Mouse (Mus musculus) lung, embryonic 16.5 days (tissue): ENCODE results near the gene Zranb3. TPM values are rescaled to one million over a fixed set of nuclear protein-coding genes. Genes with fewer than 3 reads are reported as not detected.
A peak's percentile ranks its signal among the peaks of the same experiment; 100 is the strongest.

Experiments used
- ATAC-seq: fragments of 200-750 bp; cut with Nextera tagmentation; 2 replicates; pipeline ENCODE4 v1.8.0; 2017; ENCODE audit warnings: low read depth, mild to moderate bottlenecking, moderate library complexity
- H3K27ac ChIP-seq: fragments of 300-500 bp; sonication (generic); 2 replicates; pipeline ENCODE4 v1.5.1; 2014; ENCODE audit warnings: mild to moderate bottlenecking, control low read depth, low read length
- H3K27me3 ChIP-seq: fragments of 300-500 bp; sonication (generic); 2 replicates; pipeline ENCODE4 v1.6.1; 2014; ENCODE audit warnings: low read depth, low read length, mixed read lengths; ENCODE audit not compliant: control insufficient read depth, insufficient read depth
- H3K36me3 ChIP-seq: fragments of 300-500 bp; sonication (generic); 2 replicates; pipeline ENCODE4 v1.6.1; 2014; ENCODE audit warnings: low read length; ENCODE audit not compliant: control insufficient read depth, insufficient read depth
- H3K4me1 ChIP-seq: fragments of 300-500 bp; sonication (generic); replicated peaks from 2 replicates; pipeline ENCODE4 v1.6.1; 2014; ENCODE audit warnings: low read length, mixed read lengths; ENCODE audit not compliant: control insufficient read depth, insufficient read depth
- H3K4me2 ChIP-seq: fragments of 300-500 bp; sonication (generic); 2 replicates; pipeline ENCODE4 v1.6.1; 2014; ENCODE audit warnings: low read depth, low read length, control low read depth
- H3K4me3 ChIP-seq: fragments of 300-500 bp; sonication (generic); 2 replicates; pipeline ENCODE4 v1.5.1; 2014; ENCODE audit warnings: mild to moderate bottlenecking, low read length, control low read depth
- H3K9ac ChIP-seq: fragments of 300-500 bp; sonication (generic); 2 replicates; pipeline ENCODE4 v1.6.1; 2014; ENCODE audit warnings: low read length, control low read depth
- H3K9me3 ChIP-seq: fragments of 300-500 bp; sonication (generic); 2 replicates; pipeline ENCODE4 v1.6.1; 2016; ENCODE audit warnings: low read length; ENCODE audit not compliant: control insufficient read depth
- WGBS: fragments of 180-500 bp; shearing (Covaris S2); extraction: QIAGEN DNeasy Blood & Tissue Kit; methylation state at CpG from one replicate; pipeline ENCODE4 v1.1.7; 2014; 5-methylcytosine and 5-hydroxymethylcytosine counted together
- polyA plus RNA-seq: library from polyadenylated mRNA; unstranded; fragments of >200 nt; fragmentation: Nextera tagmentation; extraction: Ambion mirVana; gene quantifications from 2 replicates; pipeline ENCODE4 v1.2.1, GENCODE M21; 2015

Gene Zranb3
- polyA plus RNA-seq, 1 experiment from 2014 or later: 12.1 TPM

GRCm38 (mm10) chr1:128082800-128083199, 20.0 kb downstream of the Zranb3 start:
- no peak for ATAC-seq
- WGBS: 73% methylated on average over 7 of the region's 7 CpGs

GRCm38 (mm10) chr1:128081873-128082272, 21.0 kb downstream of the Zranb3 start:
- Histone ChIP-seq H3K4me3 (no peak overlapping the region), H3K27ac (no peak overlapping the region), H3K9me3 (no peaks in the 10 kb centered on the region), H3K4me1 (no peaks in the 10 kb centered on the region), H3K9ac (no peak overlapping the region), H3K4me2 (no peak overlapping the region), H3K36me3 (no peaks in the 10 kb centered on the region), H3K27me3 (no peaks in the 10 kb centered on the region)
- WGBS: 77% methylated on average over 7 of the region's 7 CpGs
- no peak for ATAC-seq

More at GRCm38 (mm10) chr1:128082800-128083199, 20.0 kb downstream of the Zranb3 start:
- Histone ChIP-seq H3K27me3 (no peaks in the 10 kb centered on the region), H3K4me2 (no peak overlapping the region), H3K36me3 (no peaks in the 10 kb centered on the region), H3K9me3 (no peaks in the 10 kb centered on the region), H3K27ac (no peak overlapping the region), H3K9ac (no peak overlapping the region), H3K4me1 (no peaks in the 10 kb centered on the region), H3K4me3 (no peak overlapping the region)

- no peak for ATAC-seq
- 72% methylated on average over 5 of the region's 5 CpGs for WGBS
- H3K4me2 ChIP-seq: no peak overlapping the region
- no peaks in the 10 kb centered on the region for H3K36me3 ChIP-seq
- H3K27me3 ChIP-seq: no peaks in the 10 kb centered on the region
- no peak overlapping the region for H3K27ac ChIP-seq
- no peaks in the 10 kb centered on the region for H3K9me3 ChIP-seq
- H3K4me1 ChIP-seq: no peaks in the 10 kb centered on the region
- H3K9ac ChIP-seq: no peak overlapping the region
- H3K4me3 ChIP-seq: no peak overlapping the region
These were observed 21.7 kb downstream of the Zranb3 start for GRCm38 (mm10) chr1:128080936-128081696.

GRCm38 (mm10) chr1:128078646-128079045, 24.2 kb downstream of the Zranb3 start:
- H3K36me3 ChIP-seq: no peaks in the 10 kb centered on the region
- H3K9ac ChIP-seq: no peak overlapping the region
- no peak overlapping the region for H3K27ac ChIP-seq
- no peaks in the 10 kb centered on the region for H3K9me3 ChIP-seq
- no peaks in the 10 kb centered on the region for H3K27me3 ChIP-seq
- no peaks in the 10 kb centered on the region for H3K4me1 ChIP-seq
- no peak overlapping the region for H3K4me3 ChIP-seq
- no peak for ATAC-seq
- WGBS: 92% methylated on average over 1 of the region's 1 CpGs
- H3K4me2 ChIP-seq: no peak overlapping the region

GRCm38 (mm10) chr1:128077788-128078187, 25.1 kb downstream of the Zranb3 start:
- H3K9me3 ChIP-seq: no peaks in the 10 kb centered on the region
- H3K4me1 ChIP-seq: no peaks in the 10 kb centered on the region
- H3K4me2 ChIP-seq: no peak overlapping the region
- no peak overlapping the region for H3K27ac ChIP-seq
- H3K36me3 ChIP-seq: no peaks in the 10 kb centered on the region
- no peak for ATAC-seq
- H3K27me3 ChIP-seq: no peaks in the 10 kb centered on the region
- 85% methylated on average over 2 of the region's 2 CpGs for WGBS
- no peak overlapping the region for H3K9ac ChIP-seq
- no peak overlapping the region for H3K4me3 ChIP-seq

GRCm38 (mm10) chr1:128076791-128077479, 25.9 kb downstream of the Zranb3 start:
- Histone ChIP-seq H3K4me2 (no peak overlapping the region), H3K9ac (no peak overlapping the region), H3K9me3 (no peaks in the 10 kb centered on the region), H3K4me1 (no peaks in the 10 kb centered on the region), H3K27me3 (no peaks in the 10 kb centered on the region), H3K4me3 (no peak overlapping the region), H3K36me3 (no peaks in the 10 kb centered on the region), H3K27ac (no peak overlapping the region)
- WGBS: 88% methylated on average over 8 of the region's 8 CpGs
- no peak for ATAC-seq

- no peaks in the 10 kb centered on the region for H3K4me1 ChIP-seq
- 96% methylated on average over 6 of the region's 6 CpGs for WGBS
- H3K36me3 ChIP-seq: no peaks in the 10 kb centered on the region
These were observed 29.8 kb downstream of the Zranb3 start for GRCm38 (mm10) chr1:128073051-128073450.

GRCm38 (mm10) chr1:128070003-128070402, 32.8 kb downstream of the Zranb3 start:
- H3K9ac ChIP-seq: no peak overlapping the region
- WGBS: 89% methylated on average over 3 of the region's 3 CpGs
- no peak overlapping the region for H3K27ac ChIP-seq
- H3K27me3 ChIP-seq: no peaks in the 10 kb centered on the region
- H3K9me3 ChIP-seq: no peaks in the 10 kb centered on the region
- no peaks in the 10 kb centered on the region for H3K4me1 ChIP-seq
- H3K36me3 ChIP-seq: no peaks in the 10 kb centered on the region
- no peak overlapping the region for H3K4me2 ChIP-seq
- H3K4me3 ChIP-seq: no peak overlapping the region
- ATAC-seq: no peak

More at GRCm38 (mm10) chr1:128073051-128073450, 29.8 kb downstream of the Zranb3 start:
- Histone ChIP-seq H3K4me2 (no peak overlapping the region), H3K9me3 (no peaks in the 10 kb centered on the region), H3K4me3 (no peak overlapping the region), H3K27me3 (no peaks in the 10 kb centered on the region), H3K27ac (no peak overlapping the region), H3K9ac (no peak overlapping the region)
- no peak for ATAC-seq

- H3K4me2 ChIP-seq: no peak overlapping the region
- ATAC-seq: no peak
- no peaks in the 10 kb centered on the region for H3K36me3 ChIP-seq
- H3K4me1 ChIP-seq: no peaks in the 10 kb centered on the region
- H3K9ac ChIP-seq: no peak overlapping the region
- H3K27me3 ChIP-seq: no peaks in the 10 kb centered on the region
- H3K4me3 ChIP-seq: no peak overlapping the region
- 60% methylated on average over 2 of the region's 2 CpGs for WGBS
- H3K27ac ChIP-seq: 0 out of 2 replicates have a peak overlapping the region, but pooled peaks have one; percentile 12
- no peaks in the 10 kb centered on the region for H3K9me3 ChIP-seq
These were observed 33.9 kb downstream of the Zranb3 start for GRCm38 (mm10) chr1:128068945-128069397.
